In the genomic region with DNA sequence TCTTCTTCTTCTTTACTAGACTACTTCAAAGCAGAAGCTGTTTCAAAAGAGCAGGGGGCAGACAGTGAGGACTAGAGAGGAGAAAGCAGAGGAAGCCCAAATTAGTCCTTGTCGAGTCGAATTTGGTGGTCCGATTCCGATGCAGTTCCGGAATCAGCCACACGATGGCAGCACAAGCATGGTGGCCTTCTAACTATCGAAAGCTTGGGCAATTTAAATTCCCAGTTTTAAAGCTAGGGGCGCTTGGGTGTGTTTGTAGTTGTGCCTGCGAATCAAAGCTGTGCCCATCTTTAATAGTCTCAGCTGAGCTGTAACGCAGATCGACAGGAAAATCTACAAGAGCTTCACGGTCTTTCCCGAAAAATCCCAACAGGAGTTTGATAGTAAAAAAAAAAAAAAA, we compare ENCODE assay signal across 8 mouse cellular contexts.
DNase-seq lines count a peak whose midpoint lies in the region; ATAC-seq lines count a peak whose summit lies in the region.

No protein-coding gene starts in this region.

- peak overlapping the region; percentile 48 for H3K4me3 ChIP-seq in hindbrain, embryonic 10.5 days

- peak; percentile 94 for ATAC-seq in frontal cortex, adult (ENCODE audit: low TSS enrichment)

- H3K27ac ChIP-seq in hindbrain, embryonic 10.5 days: no peak overlapping the region

- no peaks in the 10 kb centered on the region; the same call in 1 of the 2 replicates for H3K27me3 ChIP-seq in hindbrain, embryonic 10.5 days (ENCODE audit: insufficient read depth, poor library complexity, severe bottlenecking)

- H3K4me1 ChIP-seq in hindbrain, embryonic 10.5 days (replicated peaks): peaks cover 8% of the 10 kb centered on the region

- no peaks in the 10 kb centered on the region for H3K36me3 ChIP-seq in hindbrain, embryonic 10.5 days

- DNase-seq in MEL-GATA-1-ER (ENCODE audit: extremely low read depth, low read depth): peak; percentile 35
- DNase-seq in cerebellum, adult 18-20 months: peak; percentile 76 to 86
- DNase-seq in hindbrain, embryonic 10.5 days (ENCODE audit: low spot score): peak; percentile 90
- DNase-seq in layer of hippocampus, adult 9-10 months (ENCODE audit: low spot score): peak; percentile 97
- DNase-seq in lung, postnatal 14 days: peak; percentile 93
- peak; percentile 52 for DNase-seq in retina, adult 2 months (ENCODE audit: low read depth, low spot score)
- DNase-seq in thymus, postnatal 25 days: peak; percentile 86

- H3K9me3 ChIP-seq in hindbrain, embryonic 10.5 days: no peaks in the 10 kb centered on the region

- WGBS in hindbrain, embryonic 10.5 days: 11% methylated on average over 13 of the region's 13 CpGs

Comparison
In these comparisons a context has a peak if more than half of its experiments do, and no peak if none do; other contexts are left out.
1. DNase-seq: peak in every context shown above with its lines; median percentile 97 in layer of hippocampus, adult 9-10 months; 93 in lung, postnatal 14 days; 90 in hindbrain, embryonic 10.5 days; 86 in thymus, postnatal 25 days; 81 in cerebellum, adult 18-20 months; 52 in retina, adult 2 months; 35 in MEL-GATA-1-ER.